Mouse (Mus musculus) lung, postnatal 0 days (tissue): ENCODE measurements around the gene Cldn9. TPM values are rescaled to one million over a fixed set of nuclear protein-coding genes. Genes with fewer than 3 reads are reported as not detected.

Source experiments
- ATAC-seq: fragments of 200-750 bp; cut with Nextera tagmentation; 2 replicates; pipeline ENCODE4 v1.8.0; 2017; ENCODE audit warnings: moderate library complexity
- DNase-seq: peaks from one replicate; pipeline ENCODE4 v3.0.0-alpha.2; 2016; ENCODE audit warnings: low spot score
- H3K27ac ChIP-seq: fragments of 300-500 bp; sonication (generic); 2 replicates; pipeline ENCODE4 v1.5.1; 2014; ENCODE audit warnings: antibody characterized with exemption, mild to moderate bottlenecking, low read length, mixed read lengths
- H3K27me3 ChIP-seq: fragments of 300-500 bp; sonication (generic); replicated peaks from 2 replicates; pipeline ENCODE4 v1.6.1; 2014; ENCODE audit warnings: low read length, mixed read lengths; ENCODE audit not compliant: insufficient read depth
- H3K36me3 ChIP-seq: fragments of 300-500 bp; sonication (generic); 2 replicates; pipeline ENCODE4 v1.6.1; 2014; ENCODE audit warnings: low read length, mixed read lengths; ENCODE audit not compliant: insufficient read depth
- H3K4me1 ChIP-seq: fragments of 300-500 bp; sonication (generic); 2 replicates; pipeline ENCODE4 v1.6.1; 2014; ENCODE audit warnings: antibody characterized with exemption, low read depth, low read length, mixed read lengths; ENCODE audit not compliant: insufficient read depth
- H3K4me2 ChIP-seq: fragments of 300-500 bp; sonication (generic); replicated peaks from 2 replicates; pipeline ENCODE4 v1.6.1; 2014; ENCODE audit warnings: low read depth, mild to moderate bottlenecking, low read length, moderate library complexity, mixed read lengths
- H3K4me3 ChIP-seq: fragments of 300-500 bp; sonication (generic); 2 replicates; pipeline ENCODE4 v1.5.1; 2014; ENCODE audit warnings: low read depth, low read length
- H3K9ac ChIP-seq: fragments of 300-500 bp; sonication (generic); replicated peaks from 2 replicates; pipeline ENCODE4 v1.6.1; 2014; ENCODE audit warnings: low read depth, mild to moderate bottlenecking
- H3K9me3 ChIP-seq: fragments of 300-500 bp; sonication (generic); 2 replicates; pipeline ENCODE4 v1.6.1; 2016; ENCODE audit warnings: low read length, mixed read lengths
- CTCF ChIP-seq: IDR thresholded peaks from 2 replicates; pipeline ENCODE4 v1.5.1; 2016; ENCODE audit warnings: antibody characterized with exemption, mild to moderate bottlenecking
- EP300 ChIP-seq: IDR thresholded peaks from 2 replicates; pipeline ENCODE4 v1.6.1; 2016; ENCODE audit warnings: antibody characterized with exemption, mild to moderate bottlenecking, control low read depth
- WGBS: fragments of 180-500 bp; shearing (Covaris S2); extraction: QIAGEN DNeasy Blood & Tissue Kit; methylation state at CpG from one replicate; pipeline ENCODE4 v1.1.7; 2014; 5-methylcytosine and 5-hydroxymethylcytosine counted together
- polyA plus RNA-seq: library from polyadenylated mRNA; unstranded; fragments of >200 nt; fragmentation: Nextera tagmentation; extraction: Ambion mirVana; gene quantifications from 2 replicates; pipeline ENCODE4 v1.2.1, GENCODE M21; 2015

The Cldn9 gene
- polyA plus RNA-seq, 1 experiment from 2014 or later = 0.44 TPM

- Histone ChIP-seq H3K27me3 (no peaks in the 10 kb centered on the region), H3K4me3 (no peak overlapping the region), H3K9me3 (no peaks in the 10 kb centered on the region), H3K36me3 (no peaks in the 10 kb centered on the region), H3K27ac (no peak overlapping the region), H3K9ac (no peak overlapping the region), H3K4me2 (no peak overlapping the region), H3K4me1 (no peaks in the 10 kb centered on the region)
- ATAC-seq = no peak
- 50% methylated on average over 1 of the region's 2 CpGs for WGBS
- TF ChIP-seq CTCF (no peak), EP300 (no peak)
- DNase-seq = no peak
Observed at GRCm38 (mm10) chr17:23653324-23653723, 30.5 kb downstream of the Cldn9 start.

GRCm38 (mm10) chr17:23651363-23651762 is 32.5 kb downstream of the Cldn9 start:
- no peak for ATAC-seq
- Histone ChIP-seq H3K27me3 (no peaks in the 10 kb centered on the region), H3K9ac (no peak overlapping the region), H3K27ac (no peak overlapping the region), H3K4me2 (no peak overlapping the region), H3K36me3 (no peaks in the 10 kb centered on the region), H3K9me3 (no peaks in the 10 kb centered on the region), H3K4me1 (no peaks in the 10 kb centered on the region), H3K4me3 (no peak overlapping the region)
- no peak for DNase-seq
- WGBS = 68% methylated on average over 6 of the region's 6 CpGs
- no peak for TF ChIP-seq EP300
- no peak for TF ChIP-seq CTCF

- TF ChIP-seq EP300 = no peak
- ATAC-seq (no peak), DNase-seq (no peak)
- Histone ChIP-seq H3K9me3 (no peaks in the 10 kb centered on the region), H3K4me3 (no peak overlapping the region), H3K36me3 (no peaks in the 10 kb centered on the region), H3K9ac (no peak overlapping the region), H3K27ac (no peak overlapping the region), H3K4me2 (no peak overlapping the region), H3K4me1 (no peaks in the 10 kb centered on the region), H3K27me3 (0 out of 2 replicates have a peak, but pooled peaks cover 5% of the 10 kb centered on the region)
- 40% methylated on average over 10 of the region's 10 CpGs for WGBS
Observed at GRCm38 (mm10) chr17:23645894-23646293, 37.9 kb downstream of the Cldn9 start.

- under 1% methylated on average over 56 of the region's 58 CpGs for WGBS
- ATAC-seq = peak; percentile 23; the same call in 1 of the 2 replicates
- H3K4me2 ChIP-seq = peak within 1 kb of the TSS; percentile 84
Observed at GRCm38 (mm10) chr17:23644613-23645495, 39.0 kb downstream of the Cldn9 start, which contains the start of gene Mmp25. Gene Mmp25 (minus strand): TSS chr17:23645277.

More at GRCm38 (mm10) chr17:23644613-23645495, 39.0 kb downstream of the Cldn9 start, which contains the start of gene Mmp25:
- no peak within 1 kb of the TSS for H3K9ac ChIP-seq
- TF ChIP-seq CTCF (no peak), EP300 (no peak)
- peak; percentile 23 for DNase-seq
- no peak within 1 kb of the TSS for H3K27ac ChIP-seq
- no peaks in the 10 kb centered on the region for H3K4me1 ChIP-seq
- peak within 1 kb of the TSS; percentile 44 for H3K4me3 ChIP-seq
- H3K36me3 ChIP-seq = no peaks in the 10 kb centered on the region
- H3K27me3 ChIP-seq = 0 out of 2 replicates have a peak, but pooled peaks cover 5% of the 10 kb centered on the region
- H3K9me3 ChIP-seq = no peaks in the 10 kb centered on the region

Other genes starting within 250 kb of the Cldn9 start
- not detected in 2 replicates for gene Vmn2r117, start 204.3 kb downstream of the Cldn9 start, polyA plus RNA-seq
- 10.5 and 11.5 TPM in 2 replicates for gene Zfp213, start 119.8 kb downstream of the Cldn9 start, polyA plus RNA-seq
- gene Zfp13, start 84.5 kb downstream of the Cldn9 start, polyA plus RNA-seq = 5.0 and 5.5 TPM in 2 replicates
- not detected in 2 replicates for gene Zscan10, start 83.2 kb downstream of the Cldn9 start, polyA plus RNA-seq
- 0.29 and 0.36 TPM in 2 replicates for gene Mmp25, start 38.7 kb downstream of the Cldn9 start, polyA plus RNA-seq
- 7.1 and 8.7 TPM in 2 replicates for gene Bicdl2, start 23.5 kb downstream of the Cldn9 start, polyA plus RNA-seq
- 104 and 107 TPM in 2 replicates for gene Hcfc1r1, start 10.4 kb downstream of the Cldn9 start, polyA plus RNA-seq
- 18.1 and 18.6 TPM in 2 replicates for gene Thoc6, start 10.1 kb downstream of the Cldn9 start, polyA plus RNA-seq
- gene Tnfrsf12a, start 6.6 kb downstream of the Cldn9 start, polyA plus RNA-seq = 50.4 and 53.8 TPM in 2 replicates
- gene Cldn6, start 4.8 kb downstream of the Cldn9 start, polyA plus RNA-seq = 5.9 and 6.3 TPM in 2 replicates
- gene 1520401A03Rik, start 38.8 kb upstream of the Cldn9 start, polyA plus RNA-seq = 0.20 TPM in 1 of 2 replicates, not detected in the other
- 10.4 and 11.5 TPM in 2 replicates for gene Pkmyt1, start 42.3 kb upstream of the Cldn9 start, polyA plus RNA-seq
- 45.2 and 47.7 TPM in 2 replicates for gene Paqr4, start 56.8 kb upstream of the Cldn9 start, polyA plus RNA-seq
- gene Kremen2, start 61.8 kb upstream of the Cldn9 start, polyA plus RNA-seq = 0.41 and 0.52 TPM in 2 replicates
- 43.1 and 43.5 TPM in 2 replicates for gene Flywch1, start 87.6 kb upstream of the Cldn9 start, polyA plus RNA-seq
- gene Flywch2, start 102.1 kb upstream of the Cldn9 start, polyA plus RNA-seq = 14.7 and 18.6 TPM in 2 replicates
- 284 and 354 TPM in 2 replicates for gene Srrm2, start 106.5 kb upstream of the Cldn9 start, polyA plus RNA-seq
- 803 and 893 TPM in 2 replicates for gene Elob, start 145.1 kb upstream of the Cldn9 start, polyA plus RNA-seq
- gene Prss33, start 152.0 kb upstream of the Cldn9 start, polyA plus RNA-seq = not detected in 2 replicates
- gene Prss32, start 159.8 kb upstream of the Cldn9 start, polyA plus RNA-seq = not detected in 2 replicates
- gene Prss41, start 160.1 kb upstream of the Cldn9 start, polyA plus RNA-seq = 0.40 and 0.63 TPM in 2 replicates
- not detected in 2 replicates for gene Prss21, start 184.0 kb upstream of the Cldn9 start, polyA plus RNA-seq
- gene Dcpp1, start 196.8 kb upstream of the Cldn9 start, polyA plus RNA-seq = 0.25 TPM in 1 of 2 replicates, not detected in the other
- not detected in 2 replicates for gene Dcpp2, start 196.9 kb upstream of the Cldn9 start, polyA plus RNA-seq
- 0.35 and 0.64 TPM in 2 replicates for gene Dcpp3, start 233.4 kb upstream of the Cldn9 start, polyA plus RNA-seq